Mouse (Mus musculus) intestine, embryonic 15.5 days (tissue): Measurements from ENCODE around the gene Gm11239. TPM values are rescaled to one million over a fixed set of nuclear protein-coding genes. Genes with fewer than 3 reads are reported as not detected.
A peak's percentile ranks its signal among the peaks of the same experiment; 100 is the strongest.
"Not testable (repeated sequence)": the region's sequence is repeated elsewhere in the genome, so short reads cannot be mapped to it uniquely, and the experiment has no call there.

Source experiments
- ATAC-seq: fragments of 200-750 bp; cut with Nextera tagmentation; 2 replicates; pipeline ENCODE4 v1.8.0; 2017; ENCODE audit warnings: moderate TSS enrichment, moderate library complexity
- H3K27ac ChIP-seq: fragments of 300-500 bp; sonication (generic); 2 replicates; pipeline ENCODE4 v1.5.1; 2015; ENCODE audit warnings: mild to moderate bottlenecking, inconsistent platforms
- H3K27me3 ChIP-seq: fragments of 300-500 bp; sonication (generic); replicated peaks from 2 replicates; pipeline ENCODE4 v1.6.1; 2015; ENCODE audit warnings: inconsistent platforms
- H3K36me3 ChIP-seq: fragments of 300-500 bp; sonication (generic); 2 replicates; pipeline ENCODE4 v1.6.1; 2015; ENCODE audit warnings: inconsistent platforms
- H3K4me1 ChIP-seq: fragments of 300-500 bp; sonication (generic); replicated peaks from 2 replicates; pipeline ENCODE4 v1.6.1; 2015; ENCODE audit warnings: inconsistent platforms
- H3K4me2 ChIP-seq: fragments of 300-500 bp; sonication (generic); replicated peaks from 2 replicates; pipeline ENCODE4 v1.6.1; 2015; ENCODE audit warnings: mild to moderate bottlenecking, inconsistent platforms
- H3K4me3 ChIP-seq: fragments of 300-500 bp; sonication (generic); replicated peaks from 2 replicates; pipeline ENCODE4 v1.5.1; 2015; ENCODE audit warnings: inconsistent platforms
- H3K9ac ChIP-seq: fragments of 300-500 bp; sonication (generic); 2 replicates; pipeline ENCODE4 v1.6.1; 2015; ENCODE audit warnings: inconsistent platforms
- H3K9me3 ChIP-seq: fragments of 300-500 bp; sonication (generic); 2 replicates; pipeline ENCODE4 v1.6.1; 2016; ENCODE audit warnings: inconsistent platforms
- WGBS: fragments of 180-500 bp; shearing (Covaris S2); methylation state at CpG from one replicate; pipeline ENCODE4 v1.1.7; 2015; 5-methylcytosine and 5-hydroxymethylcytosine counted together
- polyA plus RNA-seq: library from polyadenylated mRNA; unstranded; fragments of >200 nt; fragmentation: Nextera tagmentation; extraction: Ambion mirVana; gene quantifications from 2 replicates; pipeline ENCODE4 v1.2.1, GENCODE M21; 2015

Gm11239 gene
- polyA plus RNA-seq: not detected in 2 replicates

GRCm38 (mm10) chr4:73668054-73668453 lies at the start of gene Gm11239:
Gene Gm11239 (plus strand): TSS chr4:73668354.
- H3K4me1 ChIP-seq, H3K4me3 ChIP-seq, ATAC-seq, H3K36me3 ChIP-seq, H3K9me3 ChIP-seq, H3K27me3 ChIP-seq, H3K27ac ChIP-seq, H3K9ac ChIP-seq, H3K4me2 ChIP-seq: not testable (repeated sequence)
- no CpG with 5 or more reads among the region's 4 CpGs for WGBS

GRCm38 (mm10) chr4:73622684-73623083 lies 45.5 kb upstream of the Gm11239 start, which contains the start of gene Gm11237:
Gene Gm11237 (plus strand): TSS chr4:73622984.
- H3K4me1 ChIP-seq, H3K4me3 ChIP-seq, H3K27ac ChIP-seq, H3K27me3 ChIP-seq, H3K9ac ChIP-seq, H3K9me3 ChIP-seq, ATAC-seq, H3K4me2 ChIP-seq, H3K36me3 ChIP-seq: not testable (repeated sequence)
- no CpG with 5 or more reads among the region's 3 CpGs for WGBS

GRCm38 (mm10) chr4:73637821-73638220 lies 30.3 kb upstream of the Gm11239 start, which contains the start of gene Gm11236:
Gene Gm11236 (plus strand): TSS chr4:73638121.
- H3K4me2 ChIP-seq, H3K36me3 ChIP-seq, H3K9me3 ChIP-seq, ATAC-seq, H3K27ac ChIP-seq, H3K27me3 ChIP-seq, H3K4me1 ChIP-seq, H3K4me3 ChIP-seq, H3K9ac ChIP-seq: not testable (repeated sequence)
- no CpG with 5 or more reads among the region's 4 CpGs for WGBS

GRCm38 (mm10) chr4:73661864-73662263 lies 6.3 kb upstream of the Gm11239 start:
- not testable (repeated sequence) for H3K4me2 ChIP-seq, H3K9me3 ChIP-seq, H3K4me1 ChIP-seq, H3K27ac ChIP-seq, H3K27me3 ChIP-seq, H3K4me3 ChIP-seq, H3K9ac ChIP-seq, H3K36me3 ChIP-seq, ATAC-seq
- 85% methylated on average over 4 of the region's 4 CpGs for WGBS

GRCm38 (mm10) chr4:73683216-73683615 lies 15.1 kb downstream of the Gm11239 start, which contains the start of gene Gm428:
Gene Gm428 (plus strand): TSS chr4:73683516.
- ATAC-seq, H3K9me3 ChIP-seq, H3K4me3 ChIP-seq, H3K4me2 ChIP-seq, H3K27me3 ChIP-seq, H3K9ac ChIP-seq, H3K4me1 ChIP-seq, H3K27ac ChIP-seq, H3K36me3 ChIP-seq: not testable (repeated sequence)
- WGBS: 82% methylated on average over 2 of the region's 4 CpGs

- Histone ChIP-seq H3K4me1 (no peaks in the 10 kb centered on the region), H3K36me3 (no peaks in the 10 kb centered on the region), H3K9me3 (no peaks in the 10 kb centered on the region), H3K9ac (no peak overlapping the region), H3K27me3 (no peaks in the 10 kb centered on the region), H3K4me2 (no peak overlapping the region), H3K4me3 (no peak overlapping the region), H3K27ac (no peak overlapping the region)
- peak; percentile 73 for ATAC-seq
- 62% methylated on average over 1 of the region's 1 CpGs for WGBS
These were observed 50.6 kb downstream of the Gm11239 start for GRCm38 (mm10) chr4:73718761-73719160.

- H3K9ac ChIP-seq: no peak overlapping the region
- peak; percentile 80 for ATAC-seq
- no peaks in the 10 kb centered on the region for H3K4me1 ChIP-seq
- H3K9me3 ChIP-seq: no peaks in the 10 kb centered on the region
- no peaks in the 10 kb centered on the region for H3K36me3 ChIP-seq
- no peak overlapping the region for H3K4me3 ChIP-seq
- H3K27me3 ChIP-seq: no peaks in the 10 kb centered on the region
- no peak overlapping the region for H3K4me2 ChIP-seq
- no peak overlapping the region for H3K27ac ChIP-seq
These were observed 51.7 kb downstream of the Gm11239 start for GRCm38 (mm10) chr4:73719819-73720218.

Other genes with a start within 250 kb of the Gm11239 start
- gene Gm11238, start 60.5 kb upstream of the Gm11239 start, polyA plus RNA-seq: not detected in 2 replicates
- gene Gm11237, start 45.4 kb upstream of the Gm11239 start, polyA plus RNA-seq: not detected in 2 replicates
- not detected in 2 replicates for gene Gm11236, start 30.2 kb upstream of the Gm11239 start, polyA plus RNA-seq
- gene Gm428, start 15.2 kb downstream of the Gm11239 start, polyA plus RNA-seq: not detected in 2 replicates
- gene Rasef, start 122.6 kb downstream of the Gm11239 start, polyA plus RNA-seq: 4.6 and 6.6 TPM in 2 replicates
- not detected in 2 replicates for gene Gm11758, start 207.9 kb downstream of the Gm11239 start, polyA plus RNA-seq
- gene Gm11757, start 222.8 kb downstream of the Gm11239 start, polyA plus RNA-seq: not detected in 2 replicates
- not detected in 2 replicates for gene Gm13871, start 237.6 kb downstream of the Gm11239 start, polyA plus RNA-seq